Mouse (Mus musculus): ENCODE results near the gene Jak2. TPM values are rescaled to one million over a fixed set of nuclear protein-coding genes. Genes with fewer than 3 reads are reported as not detected.

The Jak2 gene
- total RNA-seq, 2 experiments from 2014 or later, result 27.2 to 31.4 TPM

Other genes starting within 250 kb of the Jak2 start
- gene Ak3, start 203.9 kb upstream of the Jak2 start, total RNA-seq (2021), result 10 to 100 TPM; 50.4 to 55.8 TPM
- gene Rcl1, start 150.5 kb upstream of the Jak2 start, total RNA-seq (2021), result 10 to 100 TPM; 18.1 to 18.7 TPM
- gene Insl6, start 73.5 kb downstream of the Jak2 start, total RNA-seq (2021), result not detected
- 1 to 10 TPM; 1.1 to 2.5 TPM for gene Rln1, start 82.8 kb downstream of the Jak2 start, total RNA-seq (2021)
- gene Plgrkt, start 115.6 kb downstream of the Jak2 start, total RNA-seq (2021), result 10 to 100 TPM; 27.9 to 32.1 TPM
- 1 to 10 TPM in 1 of 2 experiments, under 1 TPM in 1; 0.94 to 1.3 TPM for gene Cd274, start 115.6 kb downstream of the Jak2 start, total RNA-seq (2021)
- not detected for gene Pdcd1lg2, start 159.1 kb downstream of the Jak2 start, total RNA-seq (2021)

Data from layer of hippocampus, postnatal 36 days (tissue).